Mouse (Mus musculus): ENCODE measurements around the gene Nup133. TPM values are rescaled to one million over a fixed set of nuclear protein-coding genes. Genes with fewer than 3 reads are reported as not detected.

The Nup133 gene
- total RNA-seq, 2 experiments from 2014 or later, result 10.9 to 11.0 TPM

- no peak for DNase-seq
Observed at GRCm38 (mm10) chr8:123847546-123847945, 101.5 kb downstream of the Nup133 start.

Other genes starting within 250 kb of the Nup133 start
- gene Rab4a, start 143.3 kb downstream of the Nup133 start, total RNA-seq (2021), result 1 to 10 TPM; 8.6 to 8.9 TPM
- gene Ccsap, start 89.1 kb downstream of the Nup133 start, total RNA-seq (2021), result under 1 TPM; 0.57 to 0.93 TPM
- gene Acta1, start 54.5 kb downstream of the Nup133 start, total RNA-seq (2021), result 100 to 1,000 TPM; 385 to 423 TPM
- gene Abcb10, start 33.9 kb upstream of the Nup133 start, total RNA-seq (2021), result 10 to 100 TPM; 43.3 to 52.1 TPM
- gene Taf5l, start 72.1 kb upstream of the Nup133 start, total RNA-seq (2021), result 10 to 100 TPM; 12.1 to 13.5 TPM
- 1 to 10 TPM; 6.7 to 7.2 TPM for gene Urb2, start 72.2 kb upstream of the Nup133 start, total RNA-seq (2021)

Measured in heart, adult 18-20 months (tissue).